In genomic region chr12:27182397-27183375, GRCm38 (mm10) we compare ENCODE assay signal across 7 mouse cellular contexts.
DNase-seq lines count a peak whose midpoint lies in the region; ATAC-seq lines count a peak whose summit lies in the region.

No protein-coding gene starts in this region.

- peak overlapping the region; percentile 53; the same call in 1 of the 2 replicates for H3K27ac ChIP-seq in embryonic facial prominence, embryonic 11.5 days (replicated peaks; ENCODE audit: low read depth, low read length)
- no peak overlapping the region for H3K27ac ChIP-seq in hindbrain, embryonic 16.5 days (ENCODE audit: low read depth, low read length)
- H3K27ac ChIP-seq in midbrain, embryonic 16.5 days (ENCODE audit: low read length) = peak overlapping the region; percentile 53

- peak; percentile 83 for DNase-seq in embryonic facial prominence, embryonic 11.5 days (ENCODE audit: low spot score)
- peak; percentile 84 for DNase-seq in forelimb bud, embryonic 11.5 days (ENCODE audit: low read depth, low spot score)
- DNase-seq in left cerebral cortex, postnatal 10 days (ENCODE audit: extremely low spot score in 1 of 2, low spot score in 2 of 2) = no peak
- DNase-seq in urinary bladder, postnatal 4 days (ENCODE audit: low spot score in 2 of 2) = no peak
- no peak for DNase-seq in adrenal gland, postnatal 4 days (ENCODE audit: low spot score in 2 of 2)

- no peak overlapping the region for H3K4me3 ChIP-seq in embryonic facial prominence, embryonic 11.5 days (ENCODE audit: low read depth, low read length)
- H3K4me3 ChIP-seq in hindbrain, embryonic 16.5 days (ENCODE audit: low read length) = no peak overlapping the region
- no peak overlapping the region for H3K4me3 ChIP-seq in midbrain, embryonic 16.5 days (ENCODE audit: low read depth, low read length)

- peaks cover 4% of the 10 kb centered on the region for H3K4me1 ChIP-seq in embryonic facial prominence, embryonic 11.5 days (ENCODE audit: control insufficient read depth, insufficient read depth, low read length)
- peaks cover 9% of the 10 kb centered on the region for H3K4me1 ChIP-seq in hindbrain, embryonic 16.5 days (ENCODE audit: control insufficient read depth, insufficient read depth, low read depth, low read length)
- H3K4me1 ChIP-seq in midbrain, embryonic 16.5 days (ENCODE audit: control insufficient read depth, insufficient read depth, low read length) = peaks cover 15% of the 10 kb centered on the region

- no peak overlapping the region for H3K4me2 ChIP-seq in embryonic facial prominence, embryonic 11.5 days (ENCODE audit: low read depth, low read length)
- no peak overlapping the region for H3K4me2 ChIP-seq in hindbrain, embryonic 16.5 days (ENCODE audit: low read length)
- H3K4me2 ChIP-seq in midbrain, embryonic 16.5 days (ENCODE audit: low read length) = no peak overlapping the region

- peak; percentile 73 for ATAC-seq in embryonic facial prominence, embryonic 11.5 days (replicated peaks; ENCODE audit: insufficient number of reproducible peaks, low FRiP score, low TSS enrichment, low read depth)
- ATAC-seq in hindbrain, embryonic 16.5 days = peak; percentile 61
- ATAC-seq in midbrain, embryonic 16.5 days = peak; percentile 79; the same call in 1 of the 2 replicates

- 12% methylated on average over 5 of the region's 5 CpGs for WGBS in embryonic facial prominence, embryonic 11.5 days
- WGBS in hindbrain, embryonic 16.5 days = 43% methylated on average over 5 of the region's 5 CpGs
- 45% methylated on average over 5 of the region's 5 CpGs for WGBS in midbrain, embryonic 16.5 days

- no peaks in the 10 kb centered on the region for H3K27me3 ChIP-seq in embryonic facial prominence, embryonic 11.5 days (ENCODE audit: control insufficient read depth, insufficient read depth, low read length)
- no peaks in the 10 kb centered on the region for H3K27me3 ChIP-seq in hindbrain, embryonic 16.5 days (replicated peaks; ENCODE audit: control insufficient read depth, insufficient read depth, low read length)
- no peaks in the 10 kb centered on the region for H3K27me3 ChIP-seq in midbrain, embryonic 16.5 days (ENCODE audit: control insufficient read depth, insufficient read depth, low read depth, low read length)

- no peaks in the 10 kb centered on the region for H3K36me3 ChIP-seq in embryonic facial prominence, embryonic 11.5 days (replicated peaks; ENCODE audit: control insufficient read depth, insufficient read depth, low read depth, low read length)
- no peaks in the 10 kb centered on the region for H3K36me3 ChIP-seq in hindbrain, embryonic 16.5 days (ENCODE audit: control insufficient read depth, insufficient read depth, low read length)
- H3K36me3 ChIP-seq in midbrain, embryonic 16.5 days (ENCODE audit: control insufficient read depth, insufficient read depth, low read length) = no peaks in the 10 kb centered on the region

- no peak overlapping the region for H3K9ac ChIP-seq in embryonic facial prominence, embryonic 11.5 days (replicated peaks; ENCODE audit: low read length)
- no peak overlapping the region for H3K9ac ChIP-seq in hindbrain, embryonic 16.5 days (ENCODE audit: low read depth, low read length)
- no peak overlapping the region for H3K9ac ChIP-seq in midbrain, embryonic 16.5 days (ENCODE audit: low read depth, low read length)

- intact Hi-C loops in left cerebral cortex, postnatal 10 days (cut with DNase I) = no loop called here

- H3K9me3 ChIP-seq in embryonic facial prominence, embryonic 11.5 days (replicated peaks; ENCODE audit: control insufficient read depth, low read length) = no peaks in the 10 kb centered on the region
- H3K9me3 ChIP-seq in hindbrain, embryonic 16.5 days (ENCODE audit: control insufficient read depth, low read length) = peaks cover 2% of the 10 kb centered on the region
- H3K9me3 ChIP-seq in midbrain, embryonic 16.5 days (replicated peaks; ENCODE audit: control insufficient read depth, low read length, poor library complexity, severe bottlenecking) = no peaks in the 10 kb centered on the region

Comparison
In these comparisons a context has a peak if more than half of its experiments do, and no peak if none do; other contexts are left out.
1. DNase-seq: peak in embryonic facial prominence, embryonic 11.5 days (single experiment) and forelimb bud, embryonic 11.5 days (single experiment); none in left cerebral cortex, postnatal 10 days (0 of 2), urinary bladder, postnatal 4 days (0 of 2) and adrenal gland, postnatal 4 days (0 of 2).
2. Peak in every context shown above with its lines, with median percentiles within 50 percentile points of each other: ATAC-seq.